Mouse (Mus musculus): ENCODE results near the gene Hrh1. TPM values are rescaled to one million over a fixed set of nuclear protein-coding genes. Genes with fewer than 3 reads are reported as not detected.

Gene Hrh1
- total and polyA plus RNA-seq, 3 experiments, result not detected

DNA sequence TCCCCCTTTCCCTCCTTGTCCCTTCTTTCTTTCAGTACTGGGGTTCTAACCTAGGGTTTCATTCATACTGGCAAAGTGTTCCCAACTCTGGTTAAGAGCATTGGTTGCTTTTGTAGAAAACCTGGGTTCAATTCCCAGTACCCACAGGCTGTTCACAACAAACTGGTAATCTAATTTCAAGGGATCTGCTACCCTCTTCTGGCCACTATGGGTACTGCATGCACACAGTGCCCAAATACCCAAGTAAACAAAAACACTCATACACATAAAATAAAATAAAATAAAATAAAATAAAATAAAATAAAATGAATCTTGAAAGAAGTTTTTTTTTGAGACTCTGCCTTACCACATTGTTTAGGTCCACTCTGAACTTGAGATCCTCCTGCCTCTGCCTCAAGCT is 63.8 kb downstream of the Hrh1 start:
- no peak overlapping the region for H3K4me3 ChIP-seq (replicated peaks in 1 of 3; ENCODE audit: low read depth in 2 of 3, low read length in 2 of 3, poor library complexity in 1 of 3)
- in situ Hi-C loops (cut with MboI; ENCODE audit: low pct_ligation_motif_present, low pct_unique_long_range_greater_than_20kb, low sequenced_read_pairs), result loop anchor here (25.0 kb wide), 1 partner anchor 226 kb away; no protein-coding TSS in a partner anchor
- dilution Hi-C loops (cut with MboI; ENCODE audit: extremely low pct_ligation_motif_present, extremely low pct_unique_long_range_greater_than_20kb, low sequenced_read_pairs), result no loop called here
- peaks cover 10% of the 10 kb centered on the region for H3K9me3 ChIP-seq (replicated peaks; ENCODE audit: low read length)
- no peak overlapping the region for H3K4me2 ChIP-seq (ENCODE audit: insufficient read depth, low read depth, poor library complexity, severe bottlenecking)
- DNase-seq (ENCODE audit: extremely low read depth), result peak; percentile 10
- no peaks in the 10 kb centered on the region for H3K36me3 ChIP-seq (replicated peaks in 1 of 2; ENCODE audit: control insufficient read depth in 1 of 2, insufficient read depth in 1 of 2, low read length in 1 of 2)
- H3K79me2 ChIP-seq (replicated peaks; ENCODE audit: control insufficient read depth, extremely low read depth, insufficient read depth, poor library complexity, severe bottlenecking), result no peaks in the 10 kb centered on the region
- peaks cover 0 to 9% of the 10 kb centered on the region in 2 experiments; a peak in 2 of 4 replicates for H3K4me1 ChIP-seq (ENCODE audit: control insufficient read depth in 1 of 2, insufficient read depth in 2 of 2)
- TF ChIP-seq RAD21 (IDR thresholded peaks at IDR 0.05; ENCODE audit: low read depth, low read length) (peak; percentile 42), ELF1 (IDR thresholded peaks at IDR 0.05; ENCODE audit: low read depth, low read length) (no peak), CTCF (conservative IDR thresholded peaks at IDR 0.05 in 1 of 2, IDR thresholded peaks at IDR 0.05 in 1 of 2; ENCODE audit: low read depth in 2 of 2, low read length in 2 of 2) (peak; percentile 25 to 57; a peak in 2 of 4 replicates), ZNF384 (IDR thresholded peaks at IDR 0.05; ENCODE audit: low read depth, low read length) (no peak)
- no peak overlapping the region for H3K9ac ChIP-seq (ENCODE audit: insufficient read depth, low read depth)
- no peak overlapping the region for H3K27ac ChIP-seq (ENCODE audit: insufficient read depth, low read depth)
- H3K27me3 ChIP-seq (replicated peaks), result peaks cover 41% of the 10 kb centered on the region

DNA sequence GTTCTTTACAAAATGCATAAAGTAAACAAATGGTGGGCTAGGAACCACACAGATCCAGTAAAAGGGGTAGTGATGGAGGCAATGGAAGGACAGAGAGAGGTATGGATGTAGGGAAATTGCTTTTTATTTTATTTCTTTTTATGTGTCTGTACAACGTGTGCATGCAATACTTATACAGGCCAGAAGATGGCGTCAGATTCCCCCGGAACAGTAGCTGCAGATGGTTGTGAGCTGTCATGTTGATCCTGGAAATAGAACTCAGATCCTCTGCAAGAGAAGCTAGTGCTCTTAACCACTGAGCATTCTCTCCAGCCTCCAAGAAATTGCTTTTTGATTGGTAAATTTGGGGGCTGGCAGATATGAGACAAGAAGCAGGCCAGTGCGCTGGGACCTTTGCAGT is 65.0 kb downstream of the Hrh1 start:
- in situ Hi-C loops (cut with MboI; ENCODE audit: low pct_ligation_motif_present, low pct_unique_long_range_greater_than_20kb, low sequenced_read_pairs), result loop anchor here (25.0 kb wide), 1 partner anchor 225 kb away; no protein-coding TSS in a partner anchor

DNA sequence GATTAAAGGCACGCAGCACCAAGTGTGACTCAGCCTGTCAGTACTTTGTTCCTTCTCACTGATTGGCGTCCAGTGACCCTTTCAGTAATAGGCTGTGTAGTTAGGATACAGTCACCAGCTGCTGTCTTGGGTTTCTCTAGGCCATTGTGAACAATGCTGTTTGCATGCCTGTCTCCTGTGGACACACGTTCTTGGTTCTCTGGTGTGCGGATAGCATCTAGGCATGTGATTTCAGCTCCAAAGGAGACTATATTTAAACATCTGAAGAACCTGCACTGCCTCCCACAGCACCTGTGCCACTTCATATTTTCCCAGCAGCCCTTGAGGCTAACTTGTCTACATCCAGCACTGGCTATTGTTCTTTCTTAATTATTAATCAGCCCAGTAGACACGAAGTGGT is 75.8 kb downstream of the Hrh1 start:
- Histone ChIP-seq H3K79me2 (replicated peaks; ENCODE audit: control insufficient read depth, extremely low read depth, insufficient read depth, poor library complexity, severe bottlenecking) (no peaks in the 10 kb centered on the region), H3K27me3 (replicated peaks) (peaks cover 81% of the 10 kb centered on the region), H3K9me3 (replicated peaks; ENCODE audit: low read length) (peaks cover 2% of the 10 kb centered on the region), H3K27ac (ENCODE audit: insufficient read depth, low read depth) (no peak overlapping the region), H3K9ac (ENCODE audit: insufficient read depth, low read depth) (no peak overlapping the region), H3K36me3 (replicated peaks in 1 of 2; ENCODE audit: control insufficient read depth in 1 of 2, insufficient read depth in 1 of 2, low read length in 1 of 2) (no peaks in the 10 kb centered on the region), H3K4me3 (replicated peaks in 1 of 3; ENCODE audit: low read depth in 2 of 3, low read length in 2 of 3, poor library complexity in 1 of 3) (no peak overlapping the region), H3K4me1 (ENCODE audit: control insufficient read depth in 1 of 2, insufficient read depth in 2 of 2) (no peaks in the 10 kb centered on the region), H3K4me2 (ENCODE audit: insufficient read depth, low read depth, poor library complexity, severe bottlenecking) (no peak overlapping the region)
- in situ Hi-C loops (cut with MboI; ENCODE audit: low pct_ligation_motif_present, low pct_unique_long_range_greater_than_20kb, low sequenced_read_pairs), result loop anchor here (25.0 kb wide), 1 partner anchor 214 kb away; no protein-coding TSS in a partner anchor
- dilution Hi-C loops (cut with MboI; ENCODE audit: extremely low pct_ligation_motif_present, extremely low pct_unique_long_range_greater_than_20kb, low sequenced_read_pairs), result no loop called here
- TF ChIP-seq BHLHE40 (IDR thresholded peaks at IDR 0.05; ENCODE audit: low read depth, low read length), result no peak
- TF ChIP-seq MYC (IDR thresholded peaks at IDR 0.05; ENCODE audit: low read depth, low read length), result no peak
- no peak for TF ChIP-seq MEF2A (IDR thresholded peaks at IDR 0.05; ENCODE audit: borderline replicate concordance, low read depth, low read length)
- TF ChIP-seq TCF12 (IDR thresholded peaks at IDR 0.05; ENCODE audit: low read depth, low read length), result no peak
- TF ChIP-seq NRF1 (IDR thresholded peaks at IDR 0.05; ENCODE audit: low read depth, low read length), result no peak
- TF ChIP-seq JUND (conservative IDR thresholded peaks at IDR 0.05; ENCODE audit: low read depth, low read length), result no peak
- TF ChIP-seq KAT2A (IDR thresholded peaks at IDR 0.05; ENCODE audit: insufficient replicate concordance, low read length), result no peak
- no peak for TF ChIP-seq CHD1 (IDR thresholded peaks at IDR 0.05; ENCODE audit: low read depth, low read length)
- no peak for TF ChIP-seq USF2 (conservative IDR thresholded peaks at IDR 0.05; ENCODE audit: low read depth, low read length)
- TF ChIP-seq ELF1 (IDR thresholded peaks at IDR 0.05; ENCODE audit: low read depth, low read length), result no peak
- TF ChIP-seq IRF4 (IDR thresholded peaks at IDR 0.05; ENCODE audit: low read depth, low read length), result no peak
- no peak for TF ChIP-seq ZKSCAN1 (IDR thresholded peaks at IDR 0.05; ENCODE audit: borderline replicate concordance, low read depth, low read length)
- no peak for TF ChIP-seq MAX (IDR thresholded peaks at IDR 0.05; ENCODE audit: low read length)
- TF ChIP-seq NELFE (IDR thresholded peaks at IDR 0.05; ENCODE audit: low read depth, low read length), result no peak
- TF ChIP-seq UBTF (IDR thresholded peaks at IDR 0.05; ENCODE audit: low read depth, low read length), result no peak
- no peak for DNase-seq (ENCODE audit: extremely low read depth)

More for the DNA sequence above, 65.0 kb downstream of the Hrh1 start:
- DNase-seq (ENCODE audit: extremely low read depth), result peak; percentile 7
- Histone ChIP-seq H3K4me2 (ENCODE audit: insufficient read depth, low read depth, poor library complexity, severe bottlenecking) (no peak overlapping the region), H3K36me3 (replicated peaks in 1 of 2; ENCODE audit: control insufficient read depth in 1 of 2, insufficient read depth in 1 of 2, low read length in 1 of 2) (no peaks in the 10 kb centered on the region), H3K9ac (ENCODE audit: insufficient read depth, low read depth) (no peak overlapping the region), H3K79me2 (replicated peaks; ENCODE audit: control insufficient read depth, extremely low read depth, insufficient read depth, poor library complexity, severe bottlenecking) (no peaks in the 10 kb centered on the region), H3K4me1 (ENCODE audit: control insufficient read depth in 1 of 2, insufficient read depth in 2 of 2) (peaks cover 0 to 9% of the 10 kb centered on the region in 2 experiments; a peak in 2 of 4 replicates), H3K4me3 (replicated peaks in 1 of 3; ENCODE audit: low read depth in 2 of 3, low read length in 2 of 3, poor library complexity in 1 of 3) (no peak overlapping the region), H3K27me3 (replicated peaks) (peaks cover 39% of the 10 kb centered on the region), H3K27ac (ENCODE audit: insufficient read depth, low read depth) (no peak overlapping the region), H3K9me3 (replicated peaks; ENCODE audit: low read length) (peaks cover 12% of the 10 kb centered on the region)
- TF ChIP-seq POLR2A (IDR thresholded peaks at IDR 0.05; ENCODE audit: low read depth, low read length) (no peak), ZNF384 (IDR thresholded peaks at IDR 0.05; ENCODE audit: low read depth, low read length) (no peak), POLR2AphosphoS2 (IDR thresholded peaks at IDR 0.05; ENCODE audit: low read depth, low read length) (no peak), GABPA (IDR thresholded peaks at IDR 0.05; ENCODE audit: insufficient replicate concordance, low read depth, low read length) (no peak), TCF12 (IDR thresholded peaks at IDR 0.05; ENCODE audit: low read depth, low read length) (no peak), SMC3 (IDR thresholded peaks at IDR 0.05; ENCODE audit: low read depth, low read length) (peak; percentile 51), CHD1 (IDR thresholded peaks at IDR 0.05; ENCODE audit: low read depth, low read length) (no peak), RAD21 (IDR thresholded peaks at IDR 0.05; ENCODE audit: low read depth, low read length) (peak; percentile 56), CTCF (conservative IDR thresholded peaks at IDR 0.05 in 1 of 2, IDR thresholded peaks at IDR 0.05 in 1 of 2; ENCODE audit: low read depth in 2 of 2, low read length in 2 of 2) (peak in 1 of 2 experiments; percentile 66; a peak in 2 of 4 replicates), JUN (IDR thresholded peaks at IDR 0.05; ENCODE audit: insufficient read depth, low read depth, low read length) (no peak)
- dilution Hi-C loops (cut with MboI; ENCODE audit: extremely low pct_ligation_motif_present, extremely low pct_unique_long_range_greater_than_20kb, low sequenced_read_pairs), result no loop called here
